Mouse (Mus musculus): ENCODE measurements around the gene Syngr1.

- no peak for TF ChIP-seq CTCF (IDR thresholded peaks at IDR 0.05; ENCODE audit: borderline replicate concordance, insufficient read depth, low read length)
- TF ChIP-seq POLR2A (IDR thresholded peaks at IDR 0.05; ENCODE audit: low read depth, low read length), result 0 out of 2 replicates have a peak, but pooled peaks have one; percentile 28
Measured at GRCm38 (mm10) chr15:80080711-80081615, 10.2 kb upstream of the Syngr1 start.

Measured in embryonic fibroblast, embryonic 13.5 days (primary cell).